Mouse (Mus musculus): ENCODE measurements at regions not wholly inside any gene's neighbourhood (a gene's known extent, or its start where the extent isn't known, plus 50 kb on each side); places are given as distances from the start of the nearest gene placed in this dataset.

GRCm38 (mm10) chr9:111908806-111909205 lies 218.7 kb upstream of the Stac start:
- no peak for TF ChIP-seq CTCF (conservative IDR thresholded peaks at IDR 0.05; ENCODE audit: low read length)
- no peak for TF ChIP-seq POU5F1 (IDR thresholded peaks at IDR 0.05; ENCODE audit: borderline replicate concordance, low read length)
